Mouse (Mus musculus) c-Kit-positive CD71-negative TER-119-negative erythroid progenitor cells, embryonic 14.5 days (primary cell): ENCODE data around the gene Nek9.

Source experiments
- DNase-seq: peaks from one replicate; pipeline ENCODE4 v3.0.0-alpha.2; 2013; ENCODE audit warnings: low read depth

The Nek9 gene

GRCm38 (mm10) chr12:85339243-85339729 is at the start of gene Nek9:
Nek9 (minus strand) TSS chr12:85339362.
- DNase-seq: peak; percentile 91

DNA sequence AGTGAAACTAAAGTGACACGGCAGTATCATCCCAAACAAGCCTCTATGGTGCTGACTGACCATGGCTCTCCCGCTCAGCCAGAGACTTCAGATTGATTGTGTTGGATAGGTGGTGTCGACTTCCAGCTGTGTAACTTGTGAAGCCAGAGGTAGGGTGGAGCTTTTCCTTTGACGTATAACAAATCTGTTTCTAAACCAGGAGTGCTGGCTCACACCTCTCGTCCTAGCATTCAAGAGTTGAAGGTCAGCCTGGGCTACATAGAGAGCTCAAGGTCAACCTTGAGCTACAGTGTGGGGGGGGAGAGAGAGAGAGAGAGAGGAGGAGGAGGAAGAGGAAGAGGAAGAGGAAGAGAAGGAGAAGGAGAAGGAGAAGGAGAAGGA is 46.8 kb upstream of the Nek9 start:
- no peak for DNase-seq

- no peak for DNase-seq
Measured at GRCm38 (mm10) chr12:85385329-85385994, 46.3 kb upstream of the Nek9 start.

- DNase-seq: no peak
Measured at GRCm38 (mm10) chr12:85382761-85383680, 43.9 kb upstream of the Nek9 start.

- no peak for DNase-seq
Measured at GRCm38 (mm10) chr12:85381570-85381969, 42.4 kb upstream of the Nek9 start.

- no peak for DNase-seq
Measured at GRCm38 (mm10) chr12:85380942-85381341, 41.8 kb upstream of the Nek9 start.

- no peak for DNase-seq
Measured at GRCm38 (mm10) chr12:85380308-85380707, 41.1 kb upstream of the Nek9 start.

DNA sequence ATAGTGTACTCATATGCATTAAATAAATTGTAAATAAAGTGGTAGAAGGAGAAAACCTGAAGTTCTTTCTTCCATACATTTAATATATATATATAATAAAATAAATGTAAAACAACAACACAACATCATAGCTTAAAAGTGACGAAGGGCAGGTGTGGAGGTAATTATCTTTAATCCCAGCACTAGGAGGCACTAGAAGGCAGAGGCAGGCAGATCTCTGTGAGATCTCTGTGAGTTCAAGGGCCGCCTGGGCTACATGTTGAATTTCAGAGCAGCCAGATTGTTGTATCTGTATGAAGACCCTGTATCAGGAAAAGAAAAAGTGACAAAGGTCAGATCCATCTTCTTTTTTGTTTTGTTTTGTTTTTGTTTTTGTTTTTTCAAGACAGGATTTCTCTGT is 39.1 kb upstream of the Nek9 start:
- no peak for DNase-seq

- peak; percentile 85 for DNase-seq
Measured at GRCm38 (mm10) chr12:85374561-85375272, 35.6 kb upstream of the Nek9 start, which contains the start of gene Tmed10. Tmed10 (minus strand) TSS chr12:85374847.

DNA sequence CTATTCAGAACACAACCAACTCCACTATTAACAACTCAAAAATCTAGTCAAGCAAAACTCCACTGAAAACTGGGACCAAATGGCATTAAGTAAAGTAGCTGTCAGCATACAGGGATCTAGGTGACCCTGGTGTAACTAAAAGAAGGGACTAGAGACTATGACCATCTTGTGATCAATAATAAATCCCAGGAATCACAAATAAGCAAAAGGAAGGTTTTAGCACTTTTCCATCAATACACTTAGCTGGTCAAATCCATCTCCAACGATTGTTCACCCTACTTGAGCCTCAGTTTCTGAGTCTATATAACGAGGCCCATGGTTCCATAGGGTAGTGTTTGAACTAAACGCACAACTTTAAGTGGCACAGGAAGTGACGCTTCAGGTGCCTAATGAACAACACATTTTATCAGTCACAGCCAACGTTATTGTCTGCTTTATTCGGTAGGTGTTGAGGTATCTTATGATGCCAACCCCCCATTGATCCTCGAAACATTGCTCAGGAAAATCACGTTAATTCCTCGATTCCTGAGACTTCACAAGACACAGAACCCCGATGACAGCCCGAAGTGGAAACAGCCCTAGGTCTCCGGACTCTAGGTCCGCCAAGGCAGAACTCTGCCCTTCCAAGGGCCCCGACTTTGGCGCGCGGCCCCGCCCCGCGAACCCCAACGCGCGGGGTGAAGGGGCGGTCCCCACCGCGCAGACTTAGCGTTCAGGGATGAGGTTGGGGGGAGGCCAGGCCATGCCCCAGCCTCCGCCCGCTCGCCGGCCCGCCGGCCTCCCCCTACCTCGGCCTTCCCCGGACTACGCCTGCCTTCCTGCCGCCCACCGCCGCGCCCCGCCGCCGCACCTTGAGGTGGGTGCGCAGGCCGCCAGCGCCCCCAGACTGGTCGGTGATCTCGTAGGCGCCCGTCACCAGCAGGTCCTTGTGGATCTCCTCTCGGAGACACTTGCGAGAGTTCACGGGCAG is 34.7 kb upstream of the Nek9 start:
- DNase-seq: peak; percentile 55

- DNase-seq: no peak
Measured at GRCm38 (mm10) chr12:85372068-85372665, 33.0 kb upstream of the Nek9 start.

GRCm38 (mm10) chr12:85368441-85369063 is 29.4 kb upstream of the Nek9 start:
- DNase-seq: no peak

DNA sequence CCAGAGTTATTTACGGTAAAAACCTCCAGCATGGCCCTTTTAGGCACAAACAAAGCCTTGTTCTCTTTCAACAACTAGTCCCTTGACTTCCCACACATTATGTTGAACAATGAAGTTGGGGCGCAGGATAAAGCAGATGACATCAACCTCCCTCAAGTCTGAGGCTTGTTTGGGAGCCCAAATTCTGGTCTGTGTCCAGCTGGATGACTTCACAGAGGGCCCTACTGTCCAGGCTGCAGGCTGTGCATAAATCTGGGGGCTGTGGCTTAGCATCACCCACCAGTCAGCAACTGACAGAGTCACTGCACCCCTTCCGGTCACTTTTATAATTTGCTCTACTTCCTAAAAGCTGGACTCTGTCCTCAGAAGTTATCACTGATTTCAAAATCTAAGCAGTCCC is 27.1 kb upstream of the Nek9 start:
- no peak for DNase-seq

DNA sequence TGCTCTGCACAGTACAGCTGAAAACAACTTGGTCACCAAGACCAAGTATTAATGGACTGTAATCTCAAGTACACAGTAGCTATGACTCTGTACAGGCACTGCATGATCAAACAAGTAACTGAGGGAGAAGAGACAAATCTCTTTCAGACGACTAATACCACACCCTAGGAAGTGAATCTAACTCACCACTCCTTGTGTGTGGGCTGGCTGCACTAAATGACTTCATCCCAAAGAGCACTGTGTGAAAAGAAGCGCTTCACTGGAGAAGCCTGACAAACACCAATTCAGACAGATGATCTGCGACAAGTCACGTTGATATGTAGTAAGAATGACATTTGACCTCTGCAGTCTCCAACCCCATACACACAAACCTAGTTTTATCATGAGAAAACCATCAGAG is 23.3 kb upstream of the Nek9 start:
- DNase-seq: no peak

GRCm38 (mm10) chr12:85361580-85361979 is 22.4 kb upstream of the Nek9 start:
- no peak for DNase-seq

DNA sequence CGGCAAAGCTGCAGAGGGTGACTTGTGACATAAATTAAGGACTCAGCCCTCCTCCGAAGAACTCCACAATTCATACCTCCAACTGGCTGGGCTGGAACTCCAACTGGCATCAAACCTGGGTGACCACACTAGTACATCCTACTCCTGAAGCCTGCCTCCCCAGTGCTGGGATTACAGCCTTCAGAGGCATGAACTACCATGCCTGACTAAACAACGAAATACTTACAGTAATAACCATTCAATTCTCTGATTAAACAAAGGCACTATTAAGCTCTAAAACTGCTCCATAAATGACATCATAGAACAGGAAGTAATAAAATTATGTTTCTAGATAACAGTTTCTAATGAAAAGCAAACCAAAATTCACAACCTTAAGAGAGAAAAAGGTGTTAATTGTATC is 22.0 kb upstream of the Nek9 start:
- DNase-seq: no peak

DNA sequence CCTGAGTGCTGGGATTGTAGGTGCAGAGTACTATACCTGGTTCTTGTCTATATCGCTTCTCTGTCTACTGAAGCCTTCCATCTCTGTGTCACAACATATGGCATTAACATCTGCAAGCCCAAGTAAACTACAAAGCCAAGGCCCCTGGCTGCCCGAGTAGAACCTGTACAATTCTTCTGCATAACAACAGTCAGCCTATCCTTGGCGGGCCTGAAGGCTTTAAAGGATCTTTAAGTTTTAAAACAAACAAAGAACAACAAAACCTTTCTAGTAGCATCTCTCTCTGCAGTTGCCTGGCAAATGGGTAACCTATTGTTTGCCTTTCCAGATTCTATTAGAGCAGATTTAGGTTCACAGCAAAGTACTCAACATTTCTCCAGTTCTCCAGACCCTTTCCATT is 14.9 kb upstream of the Nek9 start:
- DNase-seq: no peak

GRCm38 (mm10) chr12:85350407-85351232 is 11.5 kb upstream of the Nek9 start:
- no peak for DNase-seq

- no peak for DNase-seq
Measured at GRCm38 (mm10) chr12:85348338-85348737, 9.2 kb upstream of the Nek9 start.

DNA sequence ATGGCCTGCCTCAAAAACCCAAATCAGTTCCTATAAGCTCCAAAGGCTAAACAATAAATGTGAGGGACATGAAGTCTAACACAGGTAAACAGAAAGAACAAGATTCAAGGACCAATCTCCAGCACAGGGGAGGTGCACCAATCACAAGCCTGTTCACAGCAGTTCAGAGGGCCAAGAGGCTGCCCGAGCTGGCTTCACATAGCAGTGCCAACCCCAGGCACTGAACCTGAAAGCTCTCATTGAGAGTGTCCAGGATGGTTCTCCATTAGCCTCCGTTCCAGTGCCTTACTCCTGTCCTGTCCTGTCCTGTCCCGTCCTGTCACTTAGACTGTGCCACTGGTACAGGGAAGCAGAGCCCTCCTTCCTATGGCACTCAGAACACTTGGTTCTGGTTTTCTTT is 8.0 kb upstream of the Nek9 start:
- DNase-seq: no peak
